Mouse (Mus musculus) stomach, embryonic 14.5 days (tissue): ENCODE results near the gene Foxo1. TPM values are rescaled to one million over a fixed set of nuclear protein-coding genes. Genes with fewer than 3 reads are reported as not detected.
A peak's percentile ranks its signal among the peaks of the same experiment; 100 is the strongest.

Source experiments
- ATAC-seq: fragments of 200-750 bp; cut with Nextera tagmentation; 2 replicates; pipeline ENCODE4 v1.8.0; 2017; ENCODE audit warnings: low read depth, moderate TSS enrichment; ENCODE audit not compliant: insufficient number of reproducible peaks, insufficient read depth, low FRiP score
- H3K27ac ChIP-seq: fragments of 300-500 bp; sonication (generic); 2 replicates; pipeline ENCODE4 v1.5.1; 2014; ENCODE audit warnings: mild to moderate bottlenecking, low read length, moderate library complexity, mixed read lengths
- H3K27me3 ChIP-seq: fragments of 300-500 bp; sonication (generic); 2 replicates; pipeline ENCODE4 v1.6.1; 2014; ENCODE audit warnings: low read length, control low read depth, mixed read lengths; ENCODE audit not compliant: control insufficient read depth, insufficient read depth
- H3K36me3 ChIP-seq: fragments of 300-500 bp; sonication (generic); 2 replicates; pipeline ENCODE4 v1.6.1; 2014; ENCODE audit warnings: mild to moderate bottlenecking, control low read depth, low read length, moderate library complexity, mixed read lengths; ENCODE audit not compliant: control insufficient read depth, insufficient read depth
- H3K4me1 ChIP-seq: fragments of 300-500 bp; sonication (generic); 2 replicates; pipeline ENCODE4 v1.6.1; 2014; ENCODE audit warnings: low read length, control low read depth, mixed read lengths; ENCODE audit not compliant: control insufficient read depth, insufficient read depth
- H3K4me2 ChIP-seq: fragments of 300-500 bp; sonication (generic); replicated peaks from 2 replicates; pipeline ENCODE4 v1.6.1; 2014; ENCODE audit warnings: low read depth, low read length, control low read depth
- H3K4me3 ChIP-seq: fragments of 300-500 bp; sonication (generic); 2 replicates; pipeline ENCODE4 v1.5.1; 2014; ENCODE audit warnings: low read depth, low read length, control low read depth
- H3K9ac ChIP-seq: fragments of 300-500 bp; sonication (generic); replicated peaks from 2 replicates; pipeline ENCODE4 v1.6.1; 2014; ENCODE audit warnings: low read depth, mild to moderate bottlenecking, control low read depth, low read length, moderate library complexity, mixed read lengths
- H3K9me3 ChIP-seq: fragments of 300-500 bp; sonication (generic); 2 replicates; pipeline ENCODE4 v1.6.1; 2016; ENCODE audit warnings: low read depth, low read length, control low read depth; ENCODE audit not compliant: control insufficient read depth
- WGBS: fragments of 180-500 bp; shearing (Covaris S2); extraction: QIAGEN DNeasy Blood & Tissue Kit; methylation state at CpG from one replicate; pipeline ENCODE4 v1.1.7; 2014; 5-methylcytosine and 5-hydroxymethylcytosine counted together
- polyA plus RNA-seq: library from polyadenylated mRNA; unstranded; fragments of >200 nt; fragmentation: Nextera tagmentation; extraction: Ambion mirVana; gene quantifications from 2 replicates; pipeline ENCODE4 v1.2.1, GENCODE M21; 2014

The Foxo1 gene
- 8.6 and 9.5 TPM in 2 replicates for polyA plus RNA-seq

DNA sequence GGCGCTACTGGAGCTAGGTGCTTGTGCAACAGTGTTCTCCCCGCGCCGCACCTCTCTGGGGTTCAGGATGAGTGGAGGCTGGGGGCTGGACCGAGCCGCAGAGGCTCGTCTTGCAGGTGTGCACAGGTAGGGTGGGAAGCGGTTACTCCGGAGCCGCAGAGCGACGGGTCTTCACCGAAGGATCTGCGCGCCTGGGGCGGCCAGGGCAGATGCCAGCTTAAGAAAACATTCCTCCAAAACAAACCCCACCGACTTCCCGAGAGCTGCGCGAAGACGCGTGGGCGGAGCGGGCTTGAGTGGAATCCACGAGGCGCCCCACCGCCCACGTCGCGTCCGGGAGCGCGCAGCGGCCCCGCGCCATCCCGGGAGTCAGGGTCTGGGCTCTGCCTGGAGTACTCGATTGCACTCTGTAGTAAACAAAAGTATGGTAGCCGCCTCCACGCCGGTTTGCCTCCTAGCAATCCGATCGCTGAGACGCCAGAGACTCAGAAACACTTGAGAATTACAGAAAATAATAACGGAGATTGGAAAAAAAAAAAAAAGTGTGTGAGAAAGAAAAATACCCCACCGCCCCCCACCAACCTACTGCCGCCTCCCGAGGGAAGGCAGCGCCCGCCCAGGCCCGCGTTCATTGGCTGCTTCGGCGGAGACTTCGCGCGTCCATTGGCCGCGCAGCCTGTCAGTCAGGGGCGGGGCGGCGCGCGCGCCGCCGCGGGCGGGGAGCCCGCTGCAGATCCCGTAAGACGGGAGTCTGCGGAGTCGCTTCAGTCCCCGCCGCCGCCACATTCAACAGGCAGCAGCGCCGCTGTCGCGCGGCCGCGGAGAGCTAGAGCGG is at the start of gene Foxo1:
TSS of gene Foxo1 (plus strand) at position 685 of the 835 bp plus-strand sequence.
- H3K4me1 ChIP-seq, result peaks cover 19% of the 10 kb centered on the region; the same call in 1 of the 2 replicates
- H3K27me3 ChIP-seq, result no peaks in the 10 kb centered on the region
- H3K9me3 ChIP-seq, result no peaks in the 10 kb centered on the region
- under 1% methylated on average over 82 of the region's 85 CpGs for WGBS
- H3K4me3 ChIP-seq, result peak within 1 kb of the TSS; percentile 89
- no peaks in the 10 kb centered on the region for H3K36me3 ChIP-seq
- H3K4me2 ChIP-seq, result peak within 1 kb of the TSS; percentile 97
- H3K9ac ChIP-seq, result peak within 1 kb of the TSS; percentile 82
- peak within 1 kb of the TSS; percentile 93 for H3K27ac ChIP-seq
- peak; percentile 89 for ATAC-seq

DNA sequence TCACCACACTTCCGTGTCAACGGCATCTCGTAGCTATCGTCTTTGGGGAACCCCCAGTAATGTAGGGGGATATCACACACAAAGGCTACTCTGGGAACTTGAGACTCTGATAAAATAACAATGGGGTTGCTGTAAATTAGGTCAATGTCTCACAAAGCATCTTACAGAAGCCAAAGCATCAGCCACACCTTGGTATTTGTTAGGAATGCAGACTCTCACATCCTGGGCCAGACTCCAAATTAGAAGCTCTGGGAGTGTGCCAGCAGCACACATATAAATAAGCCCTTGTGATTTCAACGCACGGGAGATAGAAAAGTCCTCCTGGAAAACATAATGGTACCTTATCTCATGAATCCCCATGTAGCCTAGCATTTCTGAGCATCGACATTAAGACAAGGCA is 49.3 kb upstream of the Foxo1 start:
- no peak for ATAC-seq
- WGBS, result 73% methylated on average over 7 of the region's 7 CpGs
- Histone ChIP-seq H3K36me3 (no peaks in the 10 kb centered on the region), H3K27me3 (no peaks in the 10 kb centered on the region), H3K4me3 (no peak overlapping the region), H3K27ac (no peak overlapping the region), H3K9me3 (no peaks in the 10 kb centered on the region), H3K4me1 (no peaks in the 10 kb centered on the region), H3K4me2 (no peak overlapping the region), H3K9ac (no peak overlapping the region)

DNA sequence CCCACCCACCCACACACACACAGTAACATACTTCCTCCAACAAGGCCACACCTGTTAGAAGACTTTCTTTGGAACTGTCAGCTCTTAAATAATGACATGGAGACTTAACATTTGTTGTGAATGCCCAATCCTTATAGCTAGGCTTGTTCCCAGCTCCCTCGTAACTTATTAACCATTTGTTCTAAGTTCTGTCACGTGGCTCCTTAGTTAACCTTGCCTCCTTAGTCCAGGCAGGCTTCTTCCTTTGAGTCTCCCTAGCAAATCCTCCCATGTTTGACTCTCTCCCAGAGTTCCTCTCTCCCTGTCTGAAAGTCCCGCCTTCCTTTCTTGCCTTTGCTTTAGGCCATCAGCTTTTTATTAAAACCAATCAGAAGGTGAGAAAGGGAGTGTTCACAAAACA is 47.1 kb upstream of the Foxo1 start:
- Histone ChIP-seq H3K9me3 (no peaks in the 10 kb centered on the region), H3K27ac (no peak overlapping the region), H3K4me2 (no peak overlapping the region), H3K36me3 (no peaks in the 10 kb centered on the region), H3K9ac (no peak overlapping the region), H3K27me3 (no peaks in the 10 kb centered on the region), H3K4me3 (no peak overlapping the region), H3K4me1 (no peaks in the 10 kb centered on the region)
- 68% methylated on average over 3 of the region's 3 CpGs for WGBS
- no peak for ATAC-seq

DNA sequence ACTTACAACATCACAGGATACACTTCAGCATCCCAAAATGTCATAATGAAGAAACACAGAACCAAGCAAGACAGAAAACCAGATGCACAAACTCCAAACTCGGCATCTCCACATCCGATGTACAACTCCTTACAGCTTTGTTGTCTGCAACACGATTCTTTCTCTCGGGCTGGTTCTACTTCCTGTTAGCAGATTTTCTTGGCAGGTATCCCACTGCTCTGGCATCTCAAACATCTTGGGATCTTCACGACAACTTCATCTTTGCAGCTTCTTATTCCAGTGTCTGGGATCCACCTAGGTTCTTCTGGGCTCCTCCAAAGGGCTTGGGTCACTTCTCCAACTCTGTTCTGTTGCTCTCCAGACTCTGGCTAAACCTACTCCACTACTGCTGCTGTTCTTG is 46.2 kb upstream of the Foxo1 start:
- ATAC-seq, result no peak
- Histone ChIP-seq H3K9ac (no peak overlapping the region), H3K27ac (no peak overlapping the region), H3K36me3 (no peaks in the 10 kb centered on the region), H3K27me3 (no peaks in the 10 kb centered on the region), H3K9me3 (no peaks in the 10 kb centered on the region), H3K4me2 (no peak overlapping the region), H3K4me1 (no peaks in the 10 kb centered on the region), H3K4me3 (no peak overlapping the region)
- WGBS, result 39% methylated on average over 5 of the region's 5 CpGs

DNA sequence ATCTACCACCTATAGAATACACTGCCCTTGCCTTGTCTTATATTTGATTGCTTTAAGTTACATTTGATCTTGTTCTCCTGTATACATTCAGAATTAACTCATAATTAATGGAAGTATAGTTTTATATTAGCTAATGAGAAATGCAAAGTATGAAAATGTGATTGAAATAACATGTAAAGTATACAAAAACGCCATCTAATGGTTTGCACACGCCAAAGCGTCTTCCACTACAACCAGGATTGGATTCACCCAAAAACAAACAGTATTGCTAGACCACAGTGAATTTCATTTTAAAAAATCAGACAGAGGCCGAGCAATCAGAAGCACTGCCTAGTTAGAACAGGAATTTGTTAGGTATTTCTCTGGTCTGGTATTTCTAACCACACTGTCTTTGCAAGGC is 31.6 kb upstream of the Foxo1 start:
- H3K27me3 ChIP-seq, result no peaks in the 10 kb centered on the region
- H3K4me3 ChIP-seq, result no peak overlapping the region
- ATAC-seq, result no peak
- H3K9me3 ChIP-seq, result no peaks in the 10 kb centered on the region
- H3K36me3 ChIP-seq, result no peaks in the 10 kb centered on the region
- H3K4me2 ChIP-seq, result no peak overlapping the region
- no peak overlapping the region for H3K9ac ChIP-seq
- H3K27ac ChIP-seq, result no peak overlapping the region
- no peaks in the 10 kb centered on the region for H3K4me1 ChIP-seq
- 84% methylated on average over 4 of the region's 4 CpGs for WGBS

DNA sequence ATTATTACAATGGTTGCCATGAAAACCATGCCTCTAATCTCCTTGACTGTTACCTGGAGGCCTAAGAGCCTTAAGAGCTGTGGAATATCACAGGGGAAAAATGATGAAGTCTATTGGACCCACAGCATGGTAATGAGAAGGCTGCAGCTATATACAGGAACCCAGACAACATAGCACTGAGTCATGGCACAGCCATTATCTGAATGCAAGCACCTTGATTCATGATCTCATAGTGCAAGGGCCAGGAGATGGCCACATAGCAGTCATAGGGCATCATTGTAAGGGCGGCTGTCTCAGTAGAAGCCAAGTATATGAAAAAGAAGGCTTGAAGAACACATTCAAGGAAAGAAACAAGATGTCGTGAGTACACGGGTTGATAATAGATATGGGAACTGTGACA is 31.0 kb upstream of the Foxo1 start:
- 91% methylated on average over 3 of the region's 3 CpGs for WGBS
- no peak overlapping the region for H3K27ac ChIP-seq
- no peaks in the 10 kb centered on the region for H3K27me3 ChIP-seq
- H3K9me3 ChIP-seq, result no peaks in the 10 kb centered on the region
- no peak overlapping the region for H3K4me2 ChIP-seq
- no peak overlapping the region for H3K9ac ChIP-seq
- no peaks in the 10 kb centered on the region for H3K36me3 ChIP-seq
- no peaks in the 10 kb centered on the region for H3K4me1 ChIP-seq
- ATAC-seq, result no peak
- no peak overlapping the region for H3K4me3 ChIP-seq

DNA sequence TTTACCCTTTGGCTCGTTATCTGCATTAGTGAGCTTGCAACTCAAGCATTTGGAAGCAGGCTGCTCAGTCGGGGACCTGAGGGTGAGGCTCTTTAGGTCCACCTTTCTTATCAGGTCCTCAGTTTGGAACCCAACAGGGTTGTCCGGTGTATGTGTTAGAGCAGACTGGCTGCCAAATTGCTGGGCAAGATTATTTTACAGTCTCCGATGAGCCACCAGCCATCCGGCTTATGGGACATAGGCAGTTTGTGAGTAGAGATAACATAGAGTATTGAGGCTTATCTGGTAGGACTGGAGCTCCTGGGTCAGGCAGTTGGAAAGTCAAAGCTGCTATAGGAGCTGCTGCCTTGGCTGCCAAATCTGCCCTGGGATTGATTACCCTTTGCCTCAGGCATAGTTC is 27.1 kb upstream of the Foxo1 start:
- H3K4me2 ChIP-seq, result no peak overlapping the region
- H3K9me3 ChIP-seq, result no peaks in the 10 kb centered on the region
- no peak for ATAC-seq
- H3K36me3 ChIP-seq, result no peaks in the 10 kb centered on the region
- H3K4me1 ChIP-seq, result no peaks in the 10 kb centered on the region
- H3K9ac ChIP-seq, result no peak overlapping the region
- H3K27ac ChIP-seq, result no peak overlapping the region
- WGBS, result 75% methylated on average over 5 of the region's 5 CpGs
- no peak overlapping the region for H3K4me3 ChIP-seq
- H3K27me3 ChIP-seq, result no peaks in the 10 kb centered on the region

DNA sequence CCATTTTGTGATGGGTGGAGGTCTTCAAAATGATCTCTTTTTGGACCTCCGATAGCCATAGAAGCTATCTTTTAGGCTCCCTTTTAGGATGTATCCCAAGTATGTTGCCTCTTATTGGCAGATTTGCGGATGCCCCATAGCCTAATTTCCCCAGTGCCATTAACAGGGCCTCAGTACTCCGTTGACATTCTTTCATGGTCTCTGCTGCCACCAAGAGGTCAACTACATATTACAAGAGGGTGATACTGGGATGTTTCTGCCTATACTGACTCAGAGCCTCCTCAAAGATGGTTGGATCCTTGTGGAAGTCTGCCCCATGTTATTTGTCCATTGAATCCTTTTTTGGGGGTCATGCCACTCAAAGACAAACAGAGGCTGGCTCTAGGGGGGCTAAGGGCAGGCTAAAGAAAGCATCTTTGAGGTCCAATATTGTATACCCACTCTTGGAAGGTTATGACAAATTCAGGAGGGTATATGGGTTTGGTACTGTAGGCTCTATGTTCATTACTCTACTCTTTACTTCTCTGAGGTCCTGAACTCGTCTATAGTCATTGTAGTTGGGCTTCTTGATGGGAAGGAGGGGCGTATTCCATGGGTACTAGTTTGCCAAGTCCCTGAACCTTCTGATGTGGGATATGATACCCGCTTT is 25.6 kb upstream of the Foxo1 start:
- Histone ChIP-seq H3K27me3 (no peaks in the 10 kb centered on the region), H3K9me3 (no peaks in the 10 kb centered on the region), H3K4me3 (no peak overlapping the region), H3K4me2 (no peak overlapping the region), H3K36me3 (no peaks in the 10 kb centered on the region), H3K27ac (no peak overlapping the region), H3K4me1 (no peaks in the 10 kb centered on the region), H3K9ac (no peak overlapping the region)
- no peak for ATAC-seq
- WGBS, result 42% methylated on average over 6 of the region's 6 CpGs
